Mouse (Mus musculus) cerebellum, adult 2 months (tissue): ENCODE results near the gene Gm7075. TPM values are rescaled to one million over a fixed set of nuclear protein-coding genes. Genes with fewer than 3 reads are reported as not detected.
"Not testable (repeated sequence)": the region's sequence is repeated elsewhere in the genome, so short reads cannot be mapped to it uniquely, and the experiment has no call there.

ENCODE experiments used
- DNase-seq, 2 experiments: peaks; one replicate each; pipeline ENCODE4 v3.0.0; 2021
- H3K27ac ChIP-seq: fragments of 200-500 bp; 2 replicates; pipeline ENCODE4 v1.5.1; 2012; ENCODE audit warnings: low read length, control low read depth, inconsistent platforms; ENCODE audit not compliant: insufficient read depth
- H3K27me3 ChIP-seq: fragments of 200-500 bp; 2 replicates; pipeline ENCODE4 v1.6.1; 2012; ENCODE audit warnings: inconsistent platforms, mild to moderate bottlenecking, low read length, moderate library complexity; ENCODE audit not compliant: control insufficient read depth, insufficient read depth
- H3K4me1 ChIP-seq: fragments of 200-500 bp; 2 replicates; pipeline ENCODE4 v1.6.1; 2011; ENCODE audit warnings: low read length; ENCODE audit not compliant: control insufficient read depth, insufficient read depth
- H3K4me3 ChIP-seq: fragments of 200-500 bp; replicated peaks from 2 replicates; pipeline ENCODE3; 2011; ENCODE audit warnings: mild to moderate bottlenecking, low read depth, low read length, control low read depth; ENCODE audit not compliant: insufficient read depth
- CTCF ChIP-seq: fragments of 200-500 bp; IDR thresholded peaks from 2 replicates; pipeline ENCODE4 v1.5.1; 2011; ENCODE audit warnings: low read depth, mild to moderate bottlenecking, control low read depth, low read length, moderate library complexity, borderline replicate concordance; ENCODE audit not compliant: insufficient read depth
- POLR2A ChIP-seq: fragments of 200-500 bp; IDR thresholded peaks from 2 replicates; pipeline ENCODE4 v1.6.1; 2011; ENCODE audit warnings: low read length, control low read depth, borderline replicate concordance; ENCODE audit not compliant: insufficient read depth
- WGBS: fragments of 180-500 bp; shearing (Covaris S2); methylation state at CpG from one replicate; pipeline ENCODE4 v1.1.7; 2018; 5-methylcytosine and 5-hydroxymethylcytosine counted together
- polyA plus RNA-seq: library from polyadenylated mRNA; depleted of rRNA; stranded (reverse); fragments of >200 nt; gene quantifications from 2 replicates; pipeline ENCODE4 v1.2.3, GENCODE M21; 2012

The Gm7075 gene
- polyA plus RNA-seq, 1 experiment, result not detected

DNA sequence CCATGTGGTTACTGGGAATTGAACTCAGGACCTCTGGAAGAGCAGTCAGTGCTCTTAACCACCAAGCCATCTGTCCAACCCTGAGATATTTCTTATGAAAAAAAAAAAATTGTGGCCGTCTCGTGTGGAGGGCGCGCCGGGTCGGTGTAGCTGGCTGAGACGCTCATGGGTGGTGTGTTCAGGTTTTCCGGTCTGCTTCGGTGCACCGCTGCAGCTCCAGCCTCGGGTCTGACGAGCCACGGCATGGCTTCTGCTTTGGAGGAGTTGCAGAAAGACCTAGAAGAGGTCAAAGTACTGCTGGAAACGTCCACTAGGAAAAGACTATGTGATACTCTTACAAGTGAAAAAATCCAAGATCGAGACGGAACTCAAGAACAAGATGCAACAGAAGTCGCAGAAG lies 8.8 kb downstream of the Gm7075 start:
- H3K4me3 ChIP-seq, result no peak overlapping the region
- TF ChIP-seq POLR2A (no peak), CTCF (no peak)
- no peak for DNase-seq
- WGBS, result 88% methylated on average over 17 of the region's 17 CpGs
- H3K27me3 ChIP-seq, result no peaks in the 10 kb centered on the region
- H3K27ac ChIP-seq, result no peak overlapping the region
- H3K4me1 ChIP-seq, result peaks cover 6% of the 10 kb centered on the region; the same call in 1 of the 2 replicates

DNA sequence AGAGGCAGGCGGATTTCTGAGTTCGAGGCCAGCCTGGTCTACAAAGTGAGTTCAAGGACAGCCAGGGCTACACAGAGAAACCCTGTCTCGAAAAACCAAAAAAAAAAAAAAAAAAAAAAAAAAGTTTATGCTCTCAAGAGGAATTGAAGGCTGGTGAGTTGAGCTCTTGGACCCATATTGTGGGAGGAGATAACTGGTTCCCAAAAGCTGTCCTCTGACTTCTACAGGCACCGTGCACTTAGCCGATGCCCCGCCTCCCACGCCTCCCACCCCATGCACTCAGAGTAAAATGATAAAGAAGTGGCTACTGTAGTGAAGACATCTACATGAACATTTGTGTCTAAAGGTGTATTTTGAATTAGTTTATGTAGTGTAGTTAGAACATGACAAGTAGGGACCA lies 9.9 kb downstream of the Gm7075 start:
- H3K4me1 ChIP-seq, DNase-seq, H3K27me3 ChIP-seq, H3K27ac ChIP-seq, H3K4me3 ChIP-seq: not testable (repeated sequence)
- WGBS, result 94% methylated on average over 6 of the region's 7 CpGs

- no peak for DNase-seq
- Histone ChIP-seq H3K27ac (no peak overlapping the region), H3K4me3 (peak overlapping the region; percentile 47), H3K4me1 (peaks cover 3% of the 10 kb centered on the region; the same call in 1 of the 2 replicates), H3K27me3 (no peaks in the 10 kb centered on the region)
- 20% methylated on average over 16 of the region's 16 CpGs for WGBS
- TF ChIP-seq POLR2A (no peak), CTCF (no peak)
Measured at GRCm38 (mm10) chr10:63410162-63410956, 11.2 kb downstream of the Gm7075 start.

- no peak for TF ChIP-seq POLR2A
- TF ChIP-seq CTCF, result no peak
- DNase-seq, result no peak
- Histone ChIP-seq H3K4me3 (no peak overlapping the region), H3K27me3 (no peaks in the 10 kb centered on the region), H3K27ac (no peak overlapping the region), H3K4me1 (no peaks in the 10 kb centered on the region; the same call in 1 of the 2 replicates)
- 94% methylated on average over 2 of the region's 2 CpGs for WGBS
Measured at GRCm38 (mm10) chr10:63403636-63404035, 18.0 kb downstream of the Gm7075 start.

- DNase-seq, result peak in 1 of 2 experiments; percentile 75
- Histone ChIP-seq H3K27me3 (no peaks in the 10 kb centered on the region), H3K4me1 (no peaks in the 10 kb centered on the region; the same call in 1 of the 2 replicates), H3K27ac (no peak overlapping the region), H3K4me3 (no peak overlapping the region)
- TF ChIP-seq CTCF, result no peak
- TF ChIP-seq POLR2A, result no peak
- WGBS, result 26% methylated on average over 5 of the region's 5 CpGs
Measured at GRCm38 (mm10) chr10:63402731-63403504, 18.7 kb downstream of the Gm7075 start.

DNA sequence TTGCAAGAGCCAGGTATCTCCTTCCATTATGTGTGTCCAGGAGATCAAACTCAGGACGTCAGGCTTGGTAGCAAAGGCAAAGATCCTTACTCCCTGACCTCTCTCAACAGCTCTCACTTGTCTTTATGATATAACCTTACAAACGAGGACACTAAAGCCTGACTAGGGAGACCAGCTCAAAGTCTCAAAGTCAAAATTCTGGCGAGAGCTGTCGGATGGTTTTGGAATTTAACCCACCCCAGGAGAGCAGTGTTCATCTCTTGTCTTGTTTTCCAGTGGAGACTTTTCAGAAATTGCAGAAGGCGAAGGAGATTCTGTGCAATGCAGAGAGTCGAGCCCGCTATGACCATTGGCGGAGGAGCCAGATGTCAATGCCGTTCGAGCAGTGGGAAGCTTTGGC lies 24.6 kb downstream of the Gm7075 start:
- TF ChIP-seq CTCF, result no peak
- Histone ChIP-seq H3K4me3 (no peak overlapping the region), H3K27ac (no peak overlapping the region), H3K4me1 (no peaks in the 10 kb centered on the region), H3K27me3 (no peaks in the 10 kb centered on the region)
- 85% methylated on average over 10 of the region's 10 CpGs for WGBS
- no peak for DNase-seq

- 47% methylated on average over 4 of the region's 4 CpGs for WGBS
- TF ChIP-seq CTCF (no peak), POLR2A (no peak)
Measured at GRCm38 (mm10) chr10:63388948-63389347, 32.6 kb downstream of the Gm7075 start.

GRCm38 (mm10) chr10:63386991-63387390 lies 34.6 kb downstream of the Gm7075 start:
- WGBS, result 1% methylated on average over 10 of the region's 10 CpGs

More at GRCm38 (mm10) chr10:63388948-63389347, 32.6 kb downstream of the Gm7075 start:
- H3K27ac ChIP-seq, result no peak overlapping the region
- no peaks in the 10 kb centered on the region for H3K27me3 ChIP-seq
- H3K4me3 ChIP-seq, result no peak overlapping the region
- DNase-seq, result no peak
- H3K4me1 ChIP-seq, result peaks cover 5% of the 10 kb centered on the region

More at GRCm38 (mm10) chr10:63386991-63387390, 34.6 kb downstream of the Gm7075 start:
- Histone ChIP-seq H3K27me3 (no peaks in the 10 kb centered on the region), H3K27ac (no peak overlapping the region), H3K4me3 (peak overlapping the region; percentile 71), H3K4me1 (peaks cover 5% of the 10 kb centered on the region)
- TF ChIP-seq POLR2A, result no peak
- TF ChIP-seq CTCF, result no peak
- no peak for DNase-seq
